Mouse (Mus musculus): ENCODE results near the gene Vps29.

GRCm38 (mm10) chr5:122320205-122320781 is 33.9 kb upstream of the Vps29 start:
- TF ChIP-seq POLR2A (IDR thresholded peaks at IDR 0.05; ENCODE audit: borderline replicate concordance, insufficient read depth, low read length) (no peak), CTCF (IDR thresholded peaks at IDR 0.05; ENCODE audit: borderline replicate concordance, insufficient read depth, low read depth, low read length) (no peak)
